Mouse (Mus musculus): ENCODE measurements at regions not wholly inside any gene's neighbourhood (a gene's known extent, or its start where the extent isn't known, plus 50 kb on each side); places are given as distances from the start of the nearest gene placed in this dataset.

DNA sequence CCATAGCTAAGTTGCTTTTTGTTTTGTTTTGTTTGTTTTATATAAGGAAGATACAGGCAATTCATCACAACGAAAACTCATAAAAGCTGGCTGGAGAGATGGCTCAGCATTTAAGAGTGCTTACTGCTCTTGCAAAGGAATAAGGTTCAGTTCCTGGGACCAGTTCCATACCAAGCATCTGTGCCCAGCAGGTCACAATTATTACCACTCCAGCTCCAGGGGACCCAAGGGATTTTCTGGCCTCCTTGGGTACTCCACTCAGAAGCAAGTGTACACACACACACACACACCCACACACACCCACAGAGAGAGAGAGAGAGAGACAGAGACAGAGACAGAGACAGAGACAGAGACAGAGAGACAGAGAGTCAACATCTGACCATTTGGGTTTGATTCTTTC is 359.6 kb upstream of the Trib2 start:
- no peaks in the 10 kb centered on the region for H3K4me1 ChIP-seq (ENCODE audit: control insufficient read depth in 1 of 2, insufficient read depth in 2 of 2, low read length in 2 of 2)
- H3K4me3 ChIP-seq (ENCODE audit: control insufficient read depth in 1 of 2, insufficient read depth in 1 of 2, low read depth in 2 of 2, low read length in 2 of 2), result no peak overlapping the region
- H3K27me3 ChIP-seq (ENCODE audit: control insufficient read depth in 1 of 2, insufficient read depth in 2 of 2, low read length in 2 of 2), result no peaks in the 10 kb centered on the region
- no peak for DNase-seq (ENCODE audit: low read depth, low spot score)
- H3K27ac ChIP-seq (ENCODE audit: control insufficient read depth, low read depth, low read length), result no peak overlapping the region
- no peak for TF ChIP-seq EP300 (IDR thresholded peaks at IDR 0.05; ENCODE audit: low read depth in 1 of 2, low read length in 2 of 2)
- no peak for TF ChIP-seq MEF2A (IDR thresholded peaks at IDR 0.05; ENCODE audit: extremely low read depth, insufficient replicate concordance, low read depth, low read length, poor library complexity, severe bottlenecking)
- TF ChIP-seq CTCF (IDR thresholded peaks at IDR 0.05 in 2 of 3, conservative IDR thresholded peaks at IDR 0.05 in 1 of 3; ENCODE audit: control insufficient read depth in 1 of 3, insufficient read depth in 1 of 3, low read depth in 2 of 3, low read length in 3 of 3, poor library complexity in 1 of 3, severe bottlenecking in 1 of 3), result no peak
- no peak for TF ChIP-seq NRF1 (IDR thresholded peaks at IDR 0.05; ENCODE audit: insufficient read depth, low read depth, low read length, poor library complexity, severe bottlenecking)
- no peak for TF ChIP-seq CHD1 (IDR thresholded peaks at IDR 0.05; ENCODE audit: low read depth, low read length)
- no peak for TF ChIP-seq POLR2AphosphoS2 (IDR thresholded peaks at IDR 0.05; ENCODE audit: low read length)
- no peak for TF ChIP-seq KAT2A (conservative IDR thresholded peaks at IDR 0.05; ENCODE audit: low read depth, low read length)
- no peak for TF ChIP-seq JUND (IDR thresholded peaks at IDR 0.05; ENCODE audit: low read depth, low read length)
- no peak for TF ChIP-seq CHD2 (IDR thresholded peaks at IDR 0.05; ENCODE audit: low read length)
- no peak for TF ChIP-seq RCOR1 (IDR thresholded peaks at IDR 0.05; ENCODE audit: low read depth, low read length)
- no peak for TF ChIP-seq MAX (IDR thresholded peaks at IDR 0.05; ENCODE audit: low read length)
- TF ChIP-seq E2F4 (IDR thresholded peaks at IDR 0.05; ENCODE audit: borderline replicate concordance, low read depth, low read length), result no peak
- no peak for TF ChIP-seq MYC (IDR thresholded peaks at IDR 0.05; ENCODE audit: low read depth, low read length)
- TF ChIP-seq MAZ (IDR thresholded peaks at IDR 0.05; ENCODE audit: low read depth, low read length), result no peak
- TF ChIP-seq USF2 (IDR thresholded peaks at IDR 0.05; ENCODE audit: borderline replicate concordance in 1 of 2, insufficient read depth in 1 of 2, low read depth in 1 of 2, low read length in 2 of 2), result no peak
- no peak for TF ChIP-seq RAD21 (IDR thresholded peaks at IDR 0.05; ENCODE audit: low read depth, low read length)
- no peak for TF ChIP-seq UBTF (IDR thresholded peaks at IDR 0.05; ENCODE audit: borderline replicate concordance, insufficient read depth, low read depth, low read length)
- H3K79me2 ChIP-seq (ENCODE audit: control insufficient read depth, insufficient read depth, low read length, poor library complexity), result no peaks in the 10 kb centered on the region
- no peaks in the 10 kb centered on the region for H3K36me3 ChIP-seq (ENCODE audit: control insufficient read depth in 1 of 2, insufficient read depth in 2 of 2, low read length in 2 of 2)
- no peak overlapping the region for H3K9ac ChIP-seq (ENCODE audit: control insufficient read depth, low read depth, low read length, poor library complexity, severe bottlenecking)
- H3K9me3 ChIP-seq (replicated peaks; ENCODE audit: insufficient read depth, low read length), result no peaks in the 10 kb centered on the region

DNA sequence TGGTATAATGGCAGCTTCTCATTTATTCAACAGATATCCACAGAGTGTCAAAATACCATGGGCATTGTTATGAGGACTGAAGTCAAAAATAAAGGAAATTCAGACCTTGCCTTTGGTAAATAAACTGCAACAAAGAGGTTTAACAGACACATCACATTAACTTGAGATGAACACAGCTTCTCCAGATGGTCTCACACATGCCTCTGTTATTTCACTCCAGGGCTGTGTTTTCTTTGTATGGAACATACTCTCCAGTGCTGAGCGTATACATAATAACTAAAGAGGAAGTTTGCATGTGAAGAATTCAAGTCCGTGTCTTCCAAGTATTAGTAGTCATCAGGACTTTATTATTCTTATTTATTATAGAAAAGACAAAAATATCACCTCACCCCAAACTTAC is 355.5 kb upstream of the Trib2 start:
- H3K9me3 ChIP-seq (replicated peaks; ENCODE audit: insufficient read depth, low read length), result no peaks in the 10 kb centered on the region
- no peak for DNase-seq (ENCODE audit: low read depth, low spot score)
- H3K4me1 ChIP-seq (ENCODE audit: control insufficient read depth in 1 of 2, insufficient read depth in 2 of 2, low read length in 2 of 2), result no peaks in the 10 kb centered on the region
- no peaks in the 10 kb centered on the region for H3K36me3 ChIP-seq (ENCODE audit: control insufficient read depth in 1 of 2, insufficient read depth in 2 of 2, low read length in 2 of 2)
- H3K9ac ChIP-seq (ENCODE audit: control insufficient read depth, low read depth, low read length, poor library complexity, severe bottlenecking), result no peak overlapping the region
- TF ChIP-seq POLR2AphosphoS2 (IDR thresholded peaks at IDR 0.05; ENCODE audit: low read length), result no peak
- no peak for TF ChIP-seq NRF1 (IDR thresholded peaks at IDR 0.05; ENCODE audit: insufficient read depth, low read depth, low read length, poor library complexity, severe bottlenecking)
- no peak for TF ChIP-seq POLR2AphosphoS5 (IDR thresholded peaks at IDR 0.05; ENCODE audit: borderline replicate concordance, low read depth, low read length)
- no peak for TF ChIP-seq TBP (IDR thresholded peaks at IDR 0.05; ENCODE audit: low read depth, low read length)
- no peak for TF ChIP-seq HCFC1 (IDR thresholded peaks at IDR 0.05; ENCODE audit: low read depth, low read length)
- TF ChIP-seq USF1 (IDR thresholded peaks at IDR 0.05; ENCODE audit: low read depth, low read length), result no peak
- TF ChIP-seq MEF2A (IDR thresholded peaks at IDR 0.05; ENCODE audit: extremely low read depth, insufficient replicate concordance, low read depth, low read length, poor library complexity, severe bottlenecking), result no peak
- no peak for TF ChIP-seq USF2 (IDR thresholded peaks at IDR 0.05; ENCODE audit: borderline replicate concordance in 1 of 2, insufficient read depth in 1 of 2, low read depth in 1 of 2, low read length in 2 of 2)
- TF ChIP-seq TAL1 (IDR thresholded peaks at IDR 0.05; ENCODE audit: low read length), result no peak
- TF ChIP-seq ELF1 (IDR thresholded peaks at IDR 0.05; ENCODE audit: low read depth, low read length), result no peak
- TF ChIP-seq SIN3A (IDR thresholded peaks at IDR 0.05; ENCODE audit: low read length), result no peak
- TF ChIP-seq RCOR1 (IDR thresholded peaks at IDR 0.05; ENCODE audit: low read depth, low read length), result no peak
- no peak for TF ChIP-seq ZC3H11A (IDR thresholded peaks at IDR 0.05; ENCODE audit: low read depth, low read length)
- TF ChIP-seq GABPA (IDR thresholded peaks at IDR 0.05; ENCODE audit: low read depth, low read length), result no peak
- TF ChIP-seq CTCF (IDR thresholded peaks at IDR 0.05 in 2 of 3, conservative IDR thresholded peaks at IDR 0.05 in 1 of 3; ENCODE audit: control insufficient read depth in 1 of 3, insufficient read depth in 1 of 3, low read depth in 2 of 3, low read length in 3 of 3, poor library complexity in 1 of 3, severe bottlenecking in 1 of 3), result no peak
- TF ChIP-seq MYB (IDR thresholded peaks at IDR 0.05; ENCODE audit: low read depth, low read length), result no peak
- no peak for TF ChIP-seq MYC (IDR thresholded peaks at IDR 0.05; ENCODE audit: low read depth, low read length)
- TF ChIP-seq BHLHE40 (IDR thresholded peaks at IDR 0.05; ENCODE audit: borderline replicate concordance, low read depth, low read length), result no peak
- no peak overlapping the region for H3K4me3 ChIP-seq (ENCODE audit: control insufficient read depth in 1 of 2, insufficient read depth in 1 of 2, low read depth in 2 of 2, low read length in 2 of 2)
- no peaks in the 10 kb centered on the region for H3K27me3 ChIP-seq (ENCODE audit: control insufficient read depth in 1 of 2, insufficient read depth in 2 of 2, low read length in 2 of 2)
- H3K27ac ChIP-seq (ENCODE audit: control insufficient read depth, low read depth, low read length), result no peak overlapping the region
- H3K79me2 ChIP-seq (ENCODE audit: control insufficient read depth, insufficient read depth, low read length, poor library complexity), result no peaks in the 10 kb centered on the region

Measured in MEL (cell line).